Mouse (Mus musculus): ENCODE data around the gene Gm36210.

Gene Gm36210

DNA sequence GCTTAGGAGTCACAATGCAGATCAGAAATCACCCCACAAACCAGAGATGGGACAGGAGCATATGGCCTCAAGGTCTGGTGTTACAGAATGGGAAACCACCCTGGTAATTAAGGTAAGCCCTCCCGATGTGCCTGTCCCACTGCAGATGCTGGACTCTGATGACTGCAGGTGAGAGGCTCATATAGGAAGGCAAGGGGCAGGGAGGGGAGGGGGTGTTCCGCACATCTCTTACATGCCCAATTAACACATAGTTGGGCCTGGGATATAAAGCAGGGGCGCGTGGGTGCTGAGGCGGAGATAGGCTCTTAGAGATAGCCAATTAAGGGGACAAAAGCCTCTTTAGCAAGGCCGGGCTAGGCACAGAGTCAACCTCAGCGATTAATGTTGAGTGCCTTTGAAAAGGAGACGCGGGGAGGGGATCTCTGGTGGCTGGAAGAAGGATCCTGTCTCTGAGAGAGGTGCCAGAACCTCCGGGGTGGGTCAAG is at the start of gene Gm36210:
Gm36210 (minus strand) TSS at position 51 of the 485 bp plus-strand sequence.
- peak; percentile 47 for DNase-seq

DNA sequence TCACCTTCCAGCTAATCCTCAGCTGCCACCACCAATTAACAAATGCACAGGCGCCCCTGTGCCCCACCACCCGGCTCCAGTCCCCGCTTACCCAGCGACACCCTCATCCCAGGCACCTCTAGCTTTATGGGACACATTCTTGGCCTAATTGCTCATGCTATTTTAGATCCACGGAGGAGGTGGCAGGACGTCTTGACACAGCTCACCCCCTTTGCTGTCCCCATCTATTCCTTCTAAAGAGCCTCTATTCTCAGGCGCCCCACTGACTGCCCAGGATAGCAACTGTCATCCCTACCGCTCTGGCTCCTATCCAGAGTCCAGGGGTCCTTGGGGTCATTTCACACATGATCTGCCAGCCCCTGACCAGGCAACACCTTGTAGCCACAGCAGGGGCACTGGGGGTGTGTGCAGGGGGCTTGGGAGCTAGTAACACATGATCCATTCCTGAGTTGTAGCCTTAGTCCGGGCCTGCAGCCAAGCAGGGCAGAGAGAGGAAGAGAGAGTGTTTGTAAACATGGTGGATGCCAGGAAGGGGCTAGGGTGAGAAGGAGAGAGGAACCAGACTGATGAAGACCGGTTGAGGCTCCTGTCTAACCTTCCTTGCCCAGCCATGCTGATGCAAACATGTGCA is 47.6 kb upstream of the Gm36210 start:
- DNase-seq, result peak; percentile 18

DNA sequence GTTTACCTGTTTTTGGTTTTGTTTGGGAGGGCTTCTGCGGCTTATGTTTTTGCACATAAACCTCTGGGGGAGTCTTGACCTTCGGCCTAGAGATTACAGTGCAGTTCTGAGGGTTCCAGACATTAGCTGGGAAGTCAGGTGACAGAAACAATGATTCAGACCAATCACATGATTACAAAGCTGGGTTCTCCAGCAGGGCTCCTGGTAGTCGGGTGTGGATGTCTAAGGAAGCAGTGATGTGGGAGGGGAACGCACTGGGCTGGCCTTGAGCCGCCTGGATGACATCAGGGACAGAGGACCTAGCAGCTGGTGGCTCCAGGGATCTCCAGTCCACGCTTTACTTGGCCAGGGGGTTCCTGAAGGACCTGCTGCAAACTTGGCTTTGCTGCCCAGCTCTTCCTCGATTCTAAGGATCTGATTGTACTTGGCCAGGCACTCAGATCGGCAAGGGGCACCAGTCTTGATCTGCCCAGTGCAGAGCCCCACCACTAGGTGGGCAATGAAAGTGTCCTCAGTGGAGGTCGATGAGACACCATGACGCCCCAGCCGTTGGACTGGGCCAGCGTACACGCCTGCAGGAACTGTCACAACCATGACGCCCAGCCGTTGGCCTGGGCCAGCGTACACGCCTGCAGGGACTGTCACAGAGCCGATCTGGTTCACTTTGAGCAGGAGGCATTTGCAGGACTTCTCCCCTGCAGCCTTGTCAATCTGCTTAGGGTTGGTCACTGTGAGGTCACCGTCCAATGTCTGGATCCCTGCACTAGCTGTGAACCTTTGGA is 44.4 kb upstream of the Gm36210 start:
- DNase-seq, result no peak

DNA sequence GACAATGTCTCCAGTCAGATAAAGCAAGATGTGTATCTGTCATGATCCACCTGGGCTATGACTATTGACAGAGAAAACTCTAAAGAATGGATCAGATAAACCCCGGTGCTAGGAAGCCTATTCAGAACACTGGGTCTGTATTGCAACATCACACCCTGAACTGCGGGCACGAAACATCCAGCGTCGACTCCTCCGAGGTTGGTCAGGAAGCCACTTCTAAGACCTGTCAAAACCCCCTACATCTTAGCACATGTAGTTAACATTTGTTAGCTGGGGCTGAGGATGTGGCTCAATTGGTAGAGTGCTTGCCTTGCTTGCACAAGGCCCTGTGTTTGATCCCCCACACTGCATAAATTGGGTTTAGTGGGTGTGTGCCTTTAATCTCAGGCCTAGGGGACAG is 42.1 kb upstream of the Gm36210 start:
- DNase-seq, result no peak

DNA sequence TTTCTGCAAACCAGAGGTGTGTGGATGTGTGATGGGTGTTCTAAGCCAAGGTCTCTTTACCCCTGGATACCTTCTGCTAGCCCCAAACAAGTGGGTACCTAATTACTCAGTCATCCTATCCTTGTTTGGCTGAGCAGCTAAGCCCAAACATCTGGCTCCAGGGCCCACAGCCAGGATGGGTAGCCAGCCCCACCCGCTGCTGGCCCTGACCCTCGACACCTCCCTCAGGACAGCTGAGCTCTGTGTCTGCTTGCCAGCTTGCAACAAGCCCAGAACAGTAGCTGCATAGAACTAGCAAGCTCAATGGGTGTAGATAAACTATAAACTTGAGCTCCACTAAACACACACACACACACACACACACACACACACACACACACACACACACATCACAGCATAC is 41.5 kb upstream of the Gm36210 start:
- DNase-seq, result no peak

DNA sequence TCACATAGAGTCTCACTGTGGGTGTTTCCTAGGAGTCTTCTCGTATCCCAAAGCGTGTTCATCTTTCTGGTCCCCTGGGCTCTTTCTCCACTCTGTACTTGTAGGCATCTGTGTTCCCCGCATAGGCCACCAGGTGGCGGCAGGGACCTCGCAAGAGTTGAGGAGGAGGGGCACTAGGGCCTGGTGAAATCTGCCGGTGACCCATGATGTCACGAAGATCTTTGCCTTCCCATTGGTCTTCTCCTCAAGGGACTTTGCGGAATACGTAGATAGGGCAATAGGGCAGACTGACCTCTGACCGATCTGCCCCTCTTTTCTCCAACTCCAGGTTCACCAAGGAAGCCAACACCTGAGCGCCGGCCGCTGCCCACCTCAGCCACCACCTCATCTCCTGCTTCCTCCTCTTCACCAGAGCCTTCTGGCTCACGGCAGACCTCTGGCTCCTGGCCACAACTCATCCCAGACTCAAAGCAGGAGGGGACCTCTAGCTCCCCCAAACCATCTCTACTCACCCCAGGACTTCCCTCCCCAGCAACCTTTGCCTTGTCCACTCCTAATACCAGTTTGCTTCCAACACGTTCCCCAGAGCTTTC is 37.0 kb upstream of the Gm36210 start:
- peak; percentile 94 for DNase-seq

DNA sequence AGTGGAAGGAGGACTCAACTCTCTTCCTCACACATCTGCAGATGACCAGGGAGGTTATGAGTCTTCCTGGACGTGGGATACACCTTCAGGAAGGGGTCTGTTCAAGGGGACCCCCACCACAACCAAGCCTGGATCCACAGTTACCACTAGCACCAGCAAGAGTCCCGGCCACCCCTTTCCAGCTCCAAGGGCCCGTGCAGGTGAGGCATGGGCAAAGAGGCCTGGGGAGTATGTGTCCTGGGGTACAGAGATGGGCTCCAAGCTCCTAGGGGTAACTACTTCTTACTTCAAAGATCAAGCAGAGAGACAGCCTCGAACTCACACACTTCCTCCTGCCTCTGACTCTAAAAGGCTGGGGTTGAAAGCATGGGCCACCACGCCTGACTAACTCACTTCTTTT is 36.4 kb upstream of the Gm36210 start:
- DNase-seq, result no peak

DNA sequence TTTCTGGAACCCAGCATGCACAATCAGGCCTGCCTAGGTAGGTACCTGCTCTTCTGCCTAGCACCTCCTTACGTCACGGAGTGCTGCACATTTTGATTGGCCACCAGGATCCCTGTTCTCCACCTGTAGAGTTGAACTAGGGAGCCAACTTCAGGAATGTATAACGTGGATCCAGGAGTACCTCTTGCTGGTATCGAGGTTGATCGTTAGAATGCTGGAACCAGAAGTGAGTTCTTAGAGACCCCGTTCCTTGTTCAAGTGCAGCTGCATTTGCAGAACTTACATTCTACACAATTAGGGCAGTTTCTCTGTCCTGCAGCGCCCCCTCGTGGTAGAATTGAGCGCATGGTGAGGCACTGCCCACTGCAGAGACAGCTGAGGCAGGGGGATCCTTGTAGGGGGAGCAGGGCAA is 33.8 kb upstream of the Gm36210 start:
- DNase-seq, result peak; percentile 86

DNA sequence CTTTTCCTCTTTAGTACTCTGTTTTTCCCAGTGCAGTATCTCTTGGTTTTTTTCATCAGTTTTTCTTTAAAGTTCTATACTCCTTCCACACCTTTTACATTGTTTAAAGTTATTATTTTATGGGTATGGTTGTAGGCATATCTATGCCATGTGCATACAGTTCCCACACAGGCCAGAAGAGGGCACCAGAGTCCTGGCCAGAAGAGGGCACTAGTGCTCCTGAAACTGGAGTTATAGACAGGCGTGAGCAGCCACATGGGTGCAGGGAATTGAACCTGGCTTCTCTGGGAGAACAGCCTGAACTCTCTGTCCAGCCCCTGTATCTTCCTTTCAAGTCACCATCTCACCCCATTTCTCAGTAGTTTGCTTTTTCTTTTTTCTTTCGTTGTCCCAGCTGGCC is 32.1 kb upstream of the Gm36210 start:
- DNase-seq, result peak; percentile 72

DNA sequence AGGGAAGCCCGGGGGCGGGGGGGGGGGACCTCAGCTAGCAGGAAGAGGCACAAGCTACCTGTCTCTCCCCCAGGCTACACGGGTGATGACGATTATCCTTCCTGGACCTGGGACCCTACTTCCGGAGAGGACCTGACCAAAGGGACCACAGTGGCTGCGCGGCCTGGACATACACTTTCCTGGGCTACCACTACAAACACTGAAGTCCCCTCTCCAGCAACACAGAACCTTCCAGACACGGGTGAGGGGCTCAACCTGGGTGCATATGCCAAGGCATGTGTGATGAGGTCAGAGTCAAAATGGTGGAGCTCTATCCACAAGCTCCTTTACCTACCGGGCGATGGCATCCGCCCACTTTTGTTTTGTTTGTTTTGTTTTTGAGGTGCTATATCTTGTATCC is 31.1 kb upstream of the Gm36210 start:
- no peak for DNase-seq

DNA sequence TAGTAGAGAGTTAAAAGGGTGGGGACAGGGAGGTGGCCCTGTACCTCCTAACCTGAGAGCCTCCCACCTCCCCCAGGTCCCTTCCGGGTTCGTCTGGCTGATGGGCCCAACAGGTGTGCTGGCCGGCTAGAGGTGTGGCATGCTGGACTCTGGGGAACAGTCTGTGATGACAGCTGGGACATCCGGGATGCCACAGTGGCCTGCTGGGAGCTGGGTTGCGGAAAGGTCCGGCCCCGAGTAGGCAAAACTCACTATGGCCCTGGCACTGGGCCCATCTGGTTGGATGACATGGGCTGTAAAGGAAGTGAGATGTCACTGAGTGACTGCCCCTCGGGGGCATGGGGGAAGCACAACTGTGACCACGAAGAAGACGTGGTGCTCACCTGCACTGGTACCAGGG is 30.5 kb upstream of the Gm36210 start:
- no peak for DNase-seq

DNA sequence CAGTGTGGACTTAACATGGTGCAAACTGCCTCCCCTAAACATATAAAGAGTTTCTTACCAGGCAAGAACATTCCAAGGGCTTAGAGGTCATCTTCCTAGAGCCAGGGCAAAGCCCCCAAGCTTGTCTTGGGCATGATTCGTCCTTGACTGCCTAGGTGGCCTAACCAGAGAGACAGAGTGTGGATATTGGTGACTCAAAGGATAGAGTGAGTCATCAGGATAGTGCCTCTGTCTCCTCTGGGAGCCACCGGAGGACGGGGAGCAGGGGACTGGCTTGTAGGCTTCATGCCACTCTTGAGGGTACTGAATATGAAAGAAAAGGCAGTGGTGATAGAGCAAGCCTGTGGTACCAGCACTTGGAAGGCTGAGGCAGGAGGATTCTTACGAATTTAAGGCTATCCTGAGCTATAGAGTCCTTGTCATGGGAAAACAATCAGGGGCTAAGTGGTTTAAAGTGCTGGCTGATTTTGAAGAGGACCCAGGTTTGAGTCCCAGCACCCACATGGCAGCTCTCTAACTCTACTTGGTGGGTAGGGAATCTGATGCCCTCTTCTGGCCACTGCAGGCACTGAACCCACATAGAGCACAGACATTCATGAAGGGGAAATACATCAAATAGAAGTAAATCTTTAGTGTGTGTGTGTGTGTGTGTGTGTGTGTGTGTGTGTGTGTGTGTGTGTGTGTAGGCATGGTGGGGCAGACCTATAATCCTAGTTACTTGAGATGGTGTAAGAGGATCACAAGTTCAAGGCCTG is 28.0 kb upstream of the Gm36210 start:
- DNase-seq, result no peak

DNA sequence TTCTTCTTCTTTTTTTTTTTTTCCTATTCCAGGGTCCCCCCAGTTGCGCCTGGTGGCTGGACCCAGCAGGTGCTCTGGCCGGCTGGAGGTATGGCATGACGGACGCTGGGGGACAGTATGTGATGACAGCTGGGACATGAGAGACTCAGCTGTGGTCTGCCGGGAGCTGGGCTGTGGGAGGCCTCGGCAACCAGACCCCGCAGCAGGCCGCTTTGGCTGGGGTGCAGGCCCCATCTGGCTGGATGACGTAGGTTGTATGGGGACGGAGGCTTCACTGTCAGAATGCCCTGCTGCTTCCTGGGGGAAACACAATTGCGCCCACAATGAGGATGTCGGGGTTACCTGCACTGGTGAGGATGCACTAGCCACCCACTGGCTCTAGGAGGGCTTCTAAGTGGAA is 26.8 kb upstream of the Gm36210 start:
- DNase-seq, result no peak

DNA sequence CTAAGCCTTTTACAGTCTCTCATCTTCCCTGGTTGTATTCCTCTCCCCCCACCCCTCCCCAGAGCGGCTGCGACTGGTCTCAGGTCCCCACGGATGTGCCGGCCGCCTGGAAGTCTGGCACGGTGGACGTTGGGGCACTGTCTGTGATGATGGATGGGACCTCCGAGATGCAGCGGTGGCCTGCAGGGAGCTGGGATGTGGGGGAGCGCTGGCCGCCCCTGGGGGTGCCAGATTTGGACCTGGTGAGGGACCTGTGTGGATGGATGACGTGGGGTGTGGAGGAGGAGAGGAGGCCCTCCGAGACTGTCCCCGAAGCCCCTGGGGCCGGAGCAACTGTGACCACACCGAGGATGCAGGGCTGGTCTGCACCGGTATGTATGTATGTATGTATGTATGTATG is 22.0 kb upstream of the Gm36210 start:
- DNase-seq, result no peak

DNA sequence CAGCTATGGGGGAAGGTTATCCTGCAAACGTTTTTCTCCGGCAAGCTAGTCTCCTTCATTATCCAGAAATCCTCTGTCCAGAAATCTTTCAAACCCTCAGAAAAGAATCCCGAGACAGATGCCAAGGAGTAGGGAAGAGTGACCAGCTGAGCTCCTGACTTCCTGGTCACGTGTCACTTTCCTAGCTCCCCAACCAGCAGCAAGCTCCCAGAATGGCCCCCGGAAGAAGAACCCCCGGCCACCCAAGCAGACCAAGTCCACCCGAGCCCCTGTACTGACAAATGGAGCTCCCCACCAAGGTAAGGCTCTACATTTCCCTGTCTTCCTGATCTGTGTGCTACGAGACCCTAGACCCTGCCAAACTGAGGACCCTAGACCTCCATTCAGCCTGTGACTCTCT is 21.4 kb upstream of the Gm36210 start:
- no peak for DNase-seq

DNA sequence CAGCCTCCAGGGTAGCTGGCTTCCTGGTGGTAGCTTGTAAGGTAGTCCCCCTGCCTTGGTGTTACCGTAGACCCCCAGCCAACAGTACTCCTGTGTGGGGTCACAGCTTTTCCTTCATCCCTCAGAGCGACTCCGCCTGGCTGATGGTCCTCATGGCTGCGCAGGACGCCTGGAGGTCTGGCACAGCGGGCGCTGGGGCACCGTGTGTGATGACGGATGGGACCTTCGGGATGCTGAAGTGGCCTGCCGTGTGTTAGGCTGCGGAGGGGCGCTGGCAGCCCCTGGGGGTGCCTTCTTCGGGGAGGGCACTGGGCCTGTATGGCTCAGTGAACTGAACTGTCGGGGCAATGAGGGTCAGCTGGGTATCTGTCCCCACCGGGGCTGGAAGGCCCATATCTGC is 20.5 kb upstream of the Gm36210 start:
- DNase-seq, result no peak

DNA sequence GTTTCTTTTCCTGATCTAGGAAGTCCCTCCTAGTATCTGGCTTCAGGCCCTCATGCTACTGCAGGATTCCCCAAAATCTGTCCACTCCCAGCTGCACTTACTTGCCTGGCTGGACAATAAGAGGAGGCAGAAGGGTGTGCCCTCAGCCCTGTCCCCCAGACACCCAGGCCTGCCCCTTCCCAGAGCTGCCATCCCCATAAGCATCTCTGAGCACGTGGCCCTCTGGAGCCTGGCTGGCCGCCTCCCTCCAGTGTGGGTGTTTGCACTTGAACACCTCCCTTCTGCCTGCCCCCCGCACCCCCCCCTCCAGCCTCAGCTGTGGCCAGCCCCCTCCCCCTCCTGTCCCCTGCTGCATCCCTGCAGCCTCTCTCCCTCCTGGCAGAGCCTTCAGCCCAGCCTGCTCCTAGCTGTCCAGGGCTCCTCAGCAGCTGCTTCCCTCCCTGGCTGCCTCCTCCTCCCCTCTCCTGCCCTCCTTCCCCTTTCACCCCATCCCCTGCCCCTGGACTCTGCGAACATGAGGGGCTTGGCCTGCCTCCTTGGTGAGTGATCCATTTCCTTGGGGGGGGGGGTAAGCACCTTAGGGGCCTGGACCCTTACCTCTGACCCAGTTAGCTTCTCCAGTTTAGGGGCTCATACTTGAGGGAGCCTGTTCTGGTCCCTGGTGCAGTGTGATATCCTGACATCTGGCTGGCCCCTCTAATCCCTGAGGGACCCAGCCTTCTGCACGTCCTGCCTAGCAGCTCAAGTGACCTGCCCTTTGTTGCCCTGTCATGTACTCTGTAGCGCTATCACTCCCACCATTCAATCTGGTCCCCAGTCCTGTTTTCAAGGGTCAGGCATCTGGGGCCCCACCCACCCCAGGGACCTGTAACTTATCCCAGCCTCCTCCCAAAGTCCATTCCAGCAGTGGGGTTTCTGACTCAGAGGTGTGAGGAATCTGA is 19.4 kb upstream of the Gm36210 start, which contains the start of gene Ssc5d:
Ssc5d (plus strand) TSS at position 345 of the 941 bp plus-strand sequence.
- peak; percentile 77 for DNase-seq

DNA sequence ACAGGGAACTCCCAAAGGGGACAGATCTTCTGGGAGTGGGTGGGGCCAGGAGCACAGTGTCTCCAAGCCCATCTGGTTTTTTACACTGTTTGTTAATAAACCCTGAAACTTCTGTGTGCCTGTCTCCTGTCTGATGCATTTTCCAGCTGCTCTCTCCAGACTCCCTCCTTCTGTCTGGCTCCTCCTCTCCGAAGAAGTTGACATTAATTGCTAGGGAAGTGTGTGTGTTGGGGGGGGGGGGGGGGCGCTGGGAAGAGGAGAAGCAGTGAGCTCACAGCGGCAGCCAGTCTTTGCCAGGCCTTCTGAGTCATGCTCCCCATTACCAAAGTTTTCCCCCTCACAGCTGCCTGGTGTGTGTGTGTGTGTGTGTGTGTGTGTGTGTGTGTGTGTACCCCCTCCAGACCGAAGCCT is 18.6 kb upstream of the Gm36210 start:
- peak; percentile 70 for DNase-seq

DNA sequence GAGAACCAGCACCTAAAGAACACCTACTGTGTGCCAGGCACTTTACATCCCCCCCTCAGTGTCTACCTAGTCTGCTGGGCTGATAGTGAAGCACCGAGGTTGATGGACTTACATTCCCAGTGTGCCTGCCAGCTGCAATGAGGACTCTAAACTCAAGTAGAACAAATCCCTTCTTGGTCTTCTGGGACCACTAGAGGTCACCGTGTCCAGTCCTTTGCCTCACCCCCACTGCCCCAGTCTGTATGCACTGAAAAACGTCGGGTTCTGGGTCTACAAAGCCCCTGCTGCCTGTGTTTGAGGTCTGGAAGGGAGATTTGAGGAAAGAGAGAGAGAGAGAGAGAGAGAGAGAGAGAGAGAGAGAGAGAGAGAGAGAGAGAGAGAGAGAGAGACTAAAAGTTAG is 18.2 kb upstream of the Gm36210 start:
- peak; percentile 49 for DNase-seq

DNA sequence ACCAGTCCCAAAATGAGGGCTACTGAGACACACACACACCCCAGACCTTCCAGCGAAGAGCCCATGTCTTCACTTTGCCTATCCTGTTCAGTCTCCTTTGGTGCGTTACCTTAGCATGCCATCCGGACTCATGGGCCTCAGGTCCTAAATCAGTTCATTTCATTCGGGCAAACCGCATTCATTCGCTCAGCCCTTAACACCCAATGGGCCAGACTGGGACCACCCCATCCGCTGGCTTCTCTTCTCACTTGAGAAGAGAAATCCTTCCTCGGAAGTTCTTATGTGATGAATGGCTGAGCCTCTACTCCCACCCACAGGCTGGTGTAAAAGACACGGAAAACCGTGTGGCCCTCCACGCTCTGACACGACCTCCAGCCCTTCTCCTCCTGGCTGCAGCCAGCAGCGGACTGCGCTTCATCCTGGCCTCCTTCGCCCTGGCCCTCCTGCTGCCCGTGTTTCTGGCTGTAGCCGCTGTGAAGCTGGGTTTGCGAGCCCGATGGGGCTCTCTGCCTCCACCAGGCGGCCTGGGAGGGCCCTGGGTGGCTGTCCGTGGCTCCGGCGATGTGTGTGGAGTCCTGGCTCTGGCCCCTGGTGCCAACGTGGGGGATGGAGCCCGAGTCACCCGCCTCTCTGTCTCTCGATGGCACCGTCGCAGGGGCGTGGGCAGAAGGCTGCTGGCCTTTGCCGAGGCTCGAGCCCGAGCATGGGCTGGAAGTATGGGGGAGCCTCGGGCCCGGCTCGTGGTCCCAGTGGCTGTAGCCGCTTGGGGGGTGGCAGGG is 17.5 kb upstream of the Gm36210 start:
- DNase-seq, result peak; percentile 67

DNA sequence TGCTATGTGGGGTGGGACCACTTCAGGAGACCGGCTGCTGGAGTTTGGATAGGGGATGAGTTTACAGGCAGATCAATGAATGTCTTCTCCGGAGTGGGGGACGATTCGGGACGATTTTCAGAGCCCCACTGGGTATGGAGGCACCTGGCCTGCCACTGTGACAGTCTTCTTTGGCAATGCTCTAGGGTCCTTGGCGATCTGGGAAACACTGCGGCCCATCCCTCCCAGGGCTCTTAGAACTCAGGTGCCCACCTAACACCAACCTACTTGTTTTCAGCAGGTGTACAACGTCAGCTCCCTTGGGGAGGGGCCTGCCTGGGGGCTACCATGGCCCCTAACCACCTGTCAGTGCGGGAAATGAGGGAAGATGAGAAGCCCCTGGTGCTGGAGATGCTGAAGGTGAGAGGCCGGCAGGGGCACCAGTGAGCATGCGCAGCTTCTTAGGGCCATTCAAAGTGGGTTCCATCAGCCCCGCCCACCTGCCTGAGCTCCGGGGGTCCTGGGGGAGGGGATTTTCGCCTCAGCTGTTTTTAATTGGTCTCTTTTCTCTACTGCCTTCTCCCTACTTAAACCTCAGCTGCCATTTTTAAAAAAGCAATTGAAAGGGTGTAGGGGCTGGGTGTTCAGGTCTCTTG is 16.7 kb upstream of the Gm36210 start:
- peak; percentile 88 for DNase-seq
